Mouse (Mus musculus) midbrain, embryonic 16.5 days (tissue): ENCODE measurements around the gene Cuedc2. TPM values are rescaled to one million over a fixed set of nuclear protein-coding genes. Genes with fewer than 3 reads are reported as not detected.

ENCODE experiments used
- ATAC-seq: fragments of 200-750 bp; cut with Nextera tagmentation; 2 replicates; pipeline ENCODE4 v1.8.0; 2017; ENCODE audit warnings: moderate TSS enrichment
- H3K27ac ChIP-seq: fragments of 300-500 bp; sonication (generic); 2 replicates; pipeline ENCODE4 v1.5.1; 2014; ENCODE audit warnings: mild to moderate bottlenecking, low read length, mixed read lengths
- H3K27me3 ChIP-seq: fragments of 300-500 bp; sonication (generic); 2 replicates; pipeline ENCODE4 v1.6.1; 2014; ENCODE audit warnings: low read depth, low read length, mixed read lengths; ENCODE audit not compliant: control insufficient read depth, insufficient read depth
- H3K36me3 ChIP-seq: fragments of 300-500 bp; sonication (generic); 2 replicates; pipeline ENCODE4 v1.6.1; 2014; ENCODE audit warnings: mild to moderate bottlenecking, low read length, moderate library complexity, mixed read lengths; ENCODE audit not compliant: control insufficient read depth, insufficient read depth
- H3K4me1 ChIP-seq: fragments of 300-500 bp; sonication (generic); 2 replicates; pipeline ENCODE4 v1.6.1; 2014; ENCODE audit warnings: mild to moderate bottlenecking, low read length, mixed read lengths; ENCODE audit not compliant: control insufficient read depth, insufficient read depth
- H3K4me2 ChIP-seq: fragments of 300-500 bp; sonication (generic); 2 replicates; pipeline ENCODE4 v1.6.1; 2014; ENCODE audit warnings: mild to moderate bottlenecking, low read length, mixed read lengths
- H3K4me3 ChIP-seq: fragments of 300-500 bp; sonication (generic); 2 replicates; pipeline ENCODE4 v1.5.1; 2014; ENCODE audit warnings: low read depth, mild to moderate bottlenecking, low read length, moderate library complexity, mixed read lengths
- H3K9ac ChIP-seq: fragments of 300-500 bp; sonication (generic); 2 replicates; pipeline ENCODE4 v1.6.1; 2014; ENCODE audit warnings: low read depth, low read length, mixed read lengths
- H3K9me3 ChIP-seq: fragments of 300-500 bp; sonication (generic); replicated peaks from 2 replicates; pipeline ENCODE4 v1.6.1; 2014; ENCODE audit warnings: mild to moderate bottlenecking, low read length, mixed read lengths; ENCODE audit not compliant: control insufficient read depth, poor library complexity, severe bottlenecking
- WGBS: fragments of 180-500 bp; shearing (Covaris S2); extraction: QIAGEN DNeasy Blood & Tissue Kit; methylation state at CpG from one replicate; pipeline ENCODE4 v1.1.7; 2014; 5-methylcytosine and 5-hydroxymethylcytosine counted together
- polyA plus RNA-seq: library from polyadenylated mRNA; unstranded; fragments of >200 nt; fragmentation: Nextera tagmentation; extraction: Ambion mirVana; gene quantifications from 2 replicates; pipeline ENCODE4 v1.2.1, GENCODE M21; 2015

Gene Cuedc2
- polyA plus RNA-seq, 1 experiment from 2014 or later, result 332 TPM

DNA sequence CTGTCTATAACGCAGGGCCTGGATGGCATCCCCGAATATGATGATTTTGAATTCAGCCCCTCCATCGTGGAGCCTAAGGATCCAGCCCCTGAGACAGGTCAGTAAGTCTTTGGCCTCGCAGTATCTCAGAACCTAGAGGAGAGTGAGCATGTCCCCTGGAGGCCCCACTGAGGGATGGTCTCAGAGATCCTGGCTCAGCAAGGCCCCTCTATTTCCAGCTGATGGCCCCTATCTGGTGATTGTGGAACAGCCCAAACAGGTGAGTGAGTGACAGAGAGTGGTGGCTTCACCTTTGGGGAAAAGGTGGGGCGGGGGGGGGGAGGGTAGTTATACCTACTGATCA is 32.3 kb downstream of the Cuedc2 start:
- Histone ChIP-seq H3K27ac (no peak overlapping the region), H3K27me3 (peaks cover 29% of the 10 kb centered on the region), H3K4me2 (peak overlapping the region; percentile 80), H3K36me3 (no peaks in the 10 kb centered on the region; the same call in 1 of the 2 replicates), H3K9me3 (no peaks in the 10 kb centered on the region), H3K4me1 (peaks cover 22% of the 10 kb centered on the region), H3K4me3 (no peak overlapping the region), H3K9ac (no peak overlapping the region)
- WGBS, result 61% methylated on average over 5 of the region's 5 CpGs
- no peak for ATAC-seq

DNA sequence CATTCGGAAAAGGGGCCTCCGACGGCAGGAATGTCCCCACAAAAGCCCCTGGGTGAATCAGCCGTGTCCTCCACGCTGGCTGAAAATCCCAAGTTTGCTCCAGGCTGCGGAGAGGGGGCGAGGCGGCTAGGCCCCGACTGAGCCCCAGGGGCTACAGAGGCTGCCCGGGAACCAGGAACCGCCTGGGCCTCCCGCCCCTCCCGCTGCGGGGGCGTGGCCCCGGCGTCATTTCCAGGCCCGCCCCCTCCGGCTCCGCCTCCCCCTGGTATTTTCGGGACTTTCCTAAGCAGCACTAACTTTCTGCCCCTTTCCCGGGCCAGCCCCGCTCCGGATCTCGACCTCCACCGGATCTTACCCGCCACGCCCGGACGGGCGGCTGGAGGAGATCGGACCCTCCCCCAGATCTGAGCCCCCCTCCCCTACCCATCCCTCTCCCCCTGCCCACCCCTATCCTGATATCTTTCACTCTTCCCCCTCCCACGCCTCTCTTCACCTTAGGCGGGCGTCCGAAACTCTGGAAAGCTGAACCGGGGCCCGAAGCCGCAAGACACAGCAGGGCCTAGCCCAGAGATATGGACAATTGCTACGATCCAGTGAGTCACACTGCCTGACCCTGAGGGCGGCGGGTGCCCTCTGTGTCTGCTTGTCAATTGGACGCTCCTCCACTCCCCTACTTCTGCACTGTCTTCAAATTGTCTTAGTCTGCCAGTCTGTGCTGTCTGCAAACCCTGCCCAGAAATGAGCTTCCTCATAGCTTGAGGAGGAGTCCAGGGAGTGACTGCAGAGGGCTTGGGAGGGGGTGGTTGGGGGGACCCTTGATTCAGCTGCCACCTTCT is 32.9 kb downstream of the Cuedc2 start:
- ATAC-seq, result no peak; the same call in 1 of the 2 replicates
- H3K36me3 ChIP-seq, result no peaks in the 10 kb centered on the region
- under 1% methylated on average over 43 of the region's 43 CpGs for WGBS
- H3K4me3 ChIP-seq, result peak overlapping the region; percentile 45
- peak overlapping the region; percentile 80 for H3K4me2 ChIP-seq
- H3K4me1 ChIP-seq, result peaks cover 22% of the 10 kb centered on the region
- H3K27me3 ChIP-seq, result peaks cover 29% of the 10 kb centered on the region
- no peaks in the 10 kb centered on the region for H3K9me3 ChIP-seq
- H3K27ac ChIP-seq, result no peak overlapping the region
- H3K9ac ChIP-seq, result peak overlapping the region; percentile 54

DNA sequence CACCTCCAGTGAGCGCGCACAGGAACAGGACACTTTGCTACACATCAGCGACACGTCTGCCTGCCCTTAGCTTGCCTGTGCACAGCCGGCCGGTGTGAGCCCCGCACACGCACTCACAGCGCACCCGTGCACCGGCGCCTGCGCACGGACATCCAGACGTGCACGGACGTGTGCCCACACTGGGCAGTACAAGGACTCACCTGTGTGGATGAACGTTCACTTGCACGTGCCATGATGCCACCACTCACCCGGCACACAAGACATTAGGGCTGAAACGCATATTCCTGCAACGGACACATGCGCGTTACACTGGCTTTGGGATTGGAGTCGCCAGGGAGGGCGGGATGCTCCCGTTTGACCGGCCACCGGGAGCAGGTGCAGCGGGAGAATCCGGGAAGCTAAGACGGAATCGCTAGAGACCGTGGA is 33.6 kb downstream of the Cuedc2 start:
- H3K4me3 ChIP-seq, result peak overlapping the region; percentile 45
- H3K36me3 ChIP-seq, result no peaks in the 10 kb centered on the region
- H3K4me1 ChIP-seq, result peaks cover 22% of the 10 kb centered on the region
- no peaks in the 10 kb centered on the region for H3K9me3 ChIP-seq
- H3K27me3 ChIP-seq, result peaks cover 29% of the 10 kb centered on the region
- H3K9ac ChIP-seq, result peak overlapping the region; percentile 54
- 0 out of 2 replicates have a peak, but pooled peaks have one; percentile 22 for ATAC-seq
- no peak overlapping the region for H3K27ac ChIP-seq
- under 1% methylated on average over 34 of the region's 34 CpGs for WGBS
- H3K4me2 ChIP-seq, result peak overlapping the region; percentile 80

DNA sequence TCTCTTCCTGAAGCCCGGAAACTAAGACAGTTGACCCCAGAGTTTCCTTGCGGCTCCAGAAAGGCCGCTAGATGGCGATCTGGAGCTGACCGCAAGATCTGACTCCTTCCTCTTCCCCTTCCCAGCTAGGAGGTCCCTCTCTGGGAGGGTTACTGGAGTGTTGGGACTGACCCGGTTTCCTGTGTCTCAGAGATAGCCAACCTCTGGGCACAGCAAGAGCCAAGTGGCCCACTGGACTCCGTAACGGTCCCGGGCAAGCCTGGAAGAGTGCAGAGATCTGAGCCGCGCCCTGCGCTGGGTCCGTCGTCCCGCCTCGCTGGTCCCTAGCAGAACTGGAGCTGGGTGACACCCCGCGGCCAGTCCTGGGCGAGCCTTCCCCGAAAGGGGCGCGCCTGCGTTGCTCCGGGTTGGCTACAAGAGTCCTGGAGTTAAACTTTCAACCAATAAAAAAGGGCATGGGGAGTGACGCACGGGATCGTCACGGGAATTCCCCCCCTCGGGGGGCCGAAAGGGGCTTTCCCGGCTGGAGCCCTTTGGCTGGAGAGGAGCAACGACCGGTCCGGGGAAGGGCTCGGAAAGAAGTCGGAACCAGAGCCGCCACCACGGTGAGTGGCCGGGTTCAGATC is 34.2 kb downstream of the Cuedc2 start, which contains the start of gene Nfkb2:
Gene Nfkb2, plus strand, starts transcription at position 105 of the 626 bp plus-strand sequence.
- H3K4me3 ChIP-seq, result peak within 1 kb of the TSS; percentile 45
- peak within 1 kb of the TSS; percentile 54 for H3K9ac ChIP-seq
- H3K9me3 ChIP-seq, result no peaks in the 10 kb centered on the region
- H3K36me3 ChIP-seq, result no peaks in the 10 kb centered on the region
- under 1% methylated on average over 39 of the region's 39 CpGs for WGBS
- peaks cover 29% of the 10 kb centered on the region for H3K27me3 ChIP-seq
- peak within 1 kb of the TSS; percentile 80 for H3K4me2 ChIP-seq
- ATAC-seq, result peak; percentile 76
- no peak within 1 kb of the TSS for H3K27ac ChIP-seq
- peaks cover 22% of the 10 kb centered on the region for H3K4me1 ChIP-seq

DNA sequence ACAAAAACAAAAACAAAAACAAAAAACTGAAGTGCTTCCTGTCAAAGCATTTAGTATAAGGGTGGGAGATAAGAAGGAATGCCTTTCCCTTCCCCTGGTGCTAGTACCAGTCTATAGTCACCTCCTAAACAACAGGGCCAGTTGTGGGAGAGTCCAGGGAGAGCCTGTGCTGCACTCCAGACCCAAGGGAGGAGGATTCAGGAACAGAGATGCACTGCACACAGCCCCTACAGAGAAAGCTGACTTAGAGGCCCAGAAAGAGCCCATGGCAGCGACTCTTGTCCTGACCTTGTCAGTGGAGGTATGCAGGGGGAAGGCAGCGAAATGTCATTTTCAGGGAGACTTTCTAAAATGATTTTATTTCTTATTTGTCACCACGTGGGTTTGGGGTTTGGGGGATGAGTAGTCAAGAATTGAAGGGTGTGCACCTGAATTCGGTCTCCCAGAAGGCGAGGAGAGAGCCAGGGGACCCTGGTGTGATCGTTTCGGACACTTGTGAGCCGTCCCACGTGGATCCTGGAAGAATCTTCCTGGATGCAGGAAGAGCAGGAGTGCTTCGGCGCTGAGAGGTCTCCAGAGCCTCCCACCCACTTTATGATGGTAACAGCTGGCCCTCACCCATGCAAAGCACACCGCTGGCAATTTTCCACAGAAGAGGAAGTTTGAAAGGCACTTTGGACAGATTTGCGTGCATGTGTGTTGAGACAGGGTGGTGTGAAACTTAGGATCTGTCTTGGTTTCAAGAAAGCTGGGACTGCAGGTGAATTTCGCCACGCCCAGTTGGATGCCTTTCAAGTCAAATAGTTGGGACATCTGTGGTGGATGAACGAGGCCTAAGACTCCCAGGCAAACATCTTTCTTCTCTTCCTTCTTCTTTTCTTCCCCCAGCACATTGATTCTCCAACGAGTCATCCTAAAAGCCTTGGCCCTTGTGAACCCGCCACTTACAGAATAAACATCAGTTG is 35.0 kb downstream of the Cuedc2 start:
- Histone ChIP-seq H3K36me3 (no peaks in the 10 kb centered on the region), H3K4me3 (no peak overlapping the region; the same call in 1 of the 2 replicates), H3K27ac (no peak overlapping the region), H3K4me1 (peaks cover 17% of the 10 kb centered on the region), H3K27me3 (peaks cover 29% of the 10 kb centered on the region), H3K9ac (no peak overlapping the region), H3K4me2 (peak overlapping the region; percentile 80), H3K9me3 (no peaks in the 10 kb centered on the region)
- 59% methylated on average over 18 of the region's 18 CpGs for WGBS
- no peak for ATAC-seq

DNA sequence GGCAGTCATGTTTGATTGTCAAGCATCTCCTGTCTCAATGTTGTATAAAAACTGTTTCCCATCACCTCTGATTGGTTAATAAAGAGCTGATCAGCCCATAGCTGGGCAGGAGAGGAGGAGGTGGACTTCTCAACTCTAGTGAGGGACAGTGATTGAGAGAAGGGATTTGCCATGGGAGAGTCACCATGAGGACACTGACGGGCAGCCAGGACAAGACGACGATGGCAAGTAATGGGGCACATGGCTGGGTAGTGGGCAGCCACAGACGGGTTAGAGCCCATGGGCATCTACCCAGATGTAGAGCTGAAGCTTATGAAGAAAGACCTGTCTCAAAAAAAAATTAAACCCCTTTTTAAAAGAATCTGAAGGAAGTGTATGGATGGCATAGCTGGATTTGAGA is 36.0 kb downstream of the Cuedc2 start:
- no peaks in the 10 kb centered on the region for H3K9me3 ChIP-seq
- H3K27ac ChIP-seq, result no peak overlapping the region
- H3K36me3 ChIP-seq, result no peaks in the 10 kb centered on the region
- peaks cover 25% of the 10 kb centered on the region for H3K27me3 ChIP-seq
- H3K9ac ChIP-seq, result no peak overlapping the region
- H3K4me2 ChIP-seq, result no peak overlapping the region
- no peak for ATAC-seq
- WGBS, result 86% methylated on average over 4 of the region's 4 CpGs
- H3K4me3 ChIP-seq, result no peak overlapping the region
- peaks cover 16% of the 10 kb centered on the region for H3K4me1 ChIP-seq

DNA sequence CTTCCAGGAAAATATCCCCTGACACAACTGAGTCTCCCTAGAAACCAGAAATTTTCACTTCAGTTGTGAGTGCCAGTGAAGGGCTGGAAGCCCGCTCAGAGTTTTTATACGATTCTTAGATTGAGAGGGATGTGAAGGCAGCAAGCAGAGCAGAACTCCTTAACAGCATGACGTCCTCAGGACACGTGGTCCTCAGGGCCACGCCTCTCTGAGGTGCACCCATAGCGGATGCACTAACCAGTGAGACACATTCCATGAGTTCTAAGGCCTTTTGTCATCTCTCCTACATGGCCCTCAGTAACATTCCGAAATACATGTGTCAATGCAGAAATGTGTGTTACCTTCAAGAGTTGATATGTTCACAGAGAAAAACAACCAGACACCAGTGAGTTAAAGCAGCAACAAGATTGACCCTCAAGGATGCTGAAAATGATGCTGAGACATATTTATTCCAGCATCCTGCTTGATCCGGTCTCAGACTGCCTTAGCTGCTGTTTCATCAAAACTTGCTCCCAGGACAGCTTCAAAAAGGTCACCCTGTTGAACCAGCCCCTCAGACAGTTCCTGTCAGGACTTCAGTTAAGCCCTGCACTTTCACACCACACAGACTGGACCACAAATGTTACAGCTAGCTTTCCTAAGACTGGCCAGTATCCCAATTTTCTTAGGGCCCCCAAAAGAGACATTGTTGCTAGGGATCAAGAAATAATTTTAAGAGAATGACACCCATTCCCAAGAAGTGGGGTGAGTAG is 38.0 kb downstream of the Cuedc2 start:
- Histone ChIP-seq H3K4me3 (no peak overlapping the region), H3K27me3 (peaks cover 13% of the 10 kb centered on the region; the same call in 1 of the 2 replicates), H3K36me3 (no peaks in the 10 kb centered on the region), H3K4me2 (no peak overlapping the region), H3K9ac (no peak overlapping the region), H3K9me3 (no peaks in the 10 kb centered on the region), H3K4me1 (peaks cover 13% of the 10 kb centered on the region), H3K27ac (no peak overlapping the region)
- 38% methylated on average over 8 of the region's 8 CpGs for WGBS
- no peak for ATAC-seq

DNA sequence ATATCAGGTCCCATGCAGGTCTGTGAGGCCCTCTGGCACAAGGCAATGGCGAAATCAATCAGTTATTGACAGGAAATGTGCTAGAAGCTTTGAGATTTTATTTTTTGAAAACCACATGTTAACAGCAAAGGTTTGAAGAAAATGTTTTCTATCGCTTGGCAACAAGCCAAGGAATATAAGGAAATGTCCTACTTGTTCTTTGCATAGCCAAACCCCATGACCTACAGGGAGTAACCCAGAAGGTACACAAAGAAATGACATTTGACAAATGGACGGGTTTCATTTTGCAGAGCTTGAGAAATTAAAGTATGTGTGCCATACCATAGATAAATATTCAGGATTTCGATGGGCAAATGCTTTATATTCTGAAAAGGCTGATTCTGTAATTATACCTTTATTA is 41.6 kb downstream of the Cuedc2 start:
- ATAC-seq, result no peak
- H3K4me2 ChIP-seq, result no peak overlapping the region
- no peak overlapping the region for H3K9ac ChIP-seq
- 76% methylated on average over 4 of the region's 4 CpGs for WGBS
- H3K27me3 ChIP-seq, result no peaks in the 10 kb centered on the region
- H3K4me3 ChIP-seq, result no peak overlapping the region
- no peaks in the 10 kb centered on the region for H3K4me1 ChIP-seq
- H3K9me3 ChIP-seq, result no peaks in the 10 kb centered on the region
- H3K27ac ChIP-seq, result no peak overlapping the region
- H3K36me3 ChIP-seq, result no peaks in the 10 kb centered on the region
